ENCODE assay signal across 19 mouse cellular contexts in genomic region chr2:44318436-44318835, GRCm38 (mm10).
A peak's percentile ranks its signal among the peaks of the same experiment; 100 is the strongest.
DNase-seq lines count a peak whose midpoint lies in the region; ATAC-seq lines count a peak whose summit lies in the region.
"Had no signal": no experiment of that assay in that cellular context is flagged by ENCODE, and none has a peak within 500 bp of the region (broad histone marks: within the 10 kb centered on the region; RNA-seq: fewer than 3 reads in every experiment).

No protein-coding gene starts in this region.

- no peak overlapping the region for H3K4me3 ChIP-seq in neural tube, embryonic 13.5 days
- no peak overlapping the region for H3K4me3 ChIP-seq in neural tube, embryonic 15.5 days (replicated peaks)
- no peak overlapping the region for H3K4me3 ChIP-seq in kidney, embryonic 14.5 days (ENCODE audit: low read length)
- H3K4me3 ChIP-seq: forebrain, embryonic 13.5 days; heart, embryonic 12.5 days; hindbrain, embryonic 15.5 days; limb, embryonic 13.5 days had no signal

- peak; percentile 12 for DNase-seq in adrenal gland, postnatal 14 days
- no peak for DNase-seq in adrenal gland, adult 18-20 months (ENCODE audit: low spot score in 2 of 2)
- DNase-seq in kidney, postnatal 4 days = peak; percentile 49 to 68
- no peak for DNase-seq in adipocyte (ENCODE audit: low spot score)
- DNase-seq: cerebellum, adult 9-10 months; heart, postnatal 36 days; retina, postnatal 1 day; thymus, adult 18-20 months had no signal

- no peak overlapping the region for H3K9ac ChIP-seq in neural tube, embryonic 13.5 days
- no peak overlapping the region for H3K9ac ChIP-seq in neural tube, embryonic 15.5 days (replicated peaks)
- no peak overlapping the region for H3K9ac ChIP-seq in kidney, embryonic 14.5 days (ENCODE audit: low read depth, low read length)
- H3K9ac ChIP-seq: forebrain, embryonic 13.5 days; heart, embryonic 12.5 days; hindbrain, embryonic 15.5 days; limb, embryonic 13.5 days; liver, embryonic 14.5 days had no signal

- H3K36me3 ChIP-seq in neural tube, embryonic 13.5 days = no peaks in the 10 kb centered on the region
- H3K36me3 ChIP-seq in neural tube, embryonic 15.5 days = no peaks in the 10 kb centered on the region
- no peaks in the 10 kb centered on the region for H3K36me3 ChIP-seq in kidney, embryonic 14.5 days (ENCODE audit: control insufficient read depth, insufficient read depth, low read length)
- H3K36me3 ChIP-seq: heart, embryonic 12.5 days; hindbrain, embryonic 15.5 days; limb, embryonic 13.5 days had no signal

- H3K4me1 ChIP-seq in neural tube, embryonic 13.5 days (replicated peaks) = no peaks in the 10 kb centered on the region
- no peaks in the 10 kb centered on the region for H3K4me1 ChIP-seq in neural tube, embryonic 15.5 days
- no peaks in the 10 kb centered on the region for H3K4me1 ChIP-seq in kidney, embryonic 14.5 days (ENCODE audit: control insufficient read depth, insufficient read depth, low read length)
- H3K4me1 ChIP-seq: forebrain, embryonic 13.5 days; hindbrain, embryonic 15.5 days; limb, embryonic 13.5 days had no signal

- H3K4me2 ChIP-seq in neural tube, embryonic 13.5 days = 0 out of 2 replicates have a peak overlapping the region, but pooled peaks have one; percentile 0
- no peak overlapping the region for H3K4me2 ChIP-seq in neural tube, embryonic 15.5 days
- no peak overlapping the region for H3K4me2 ChIP-seq in kidney, embryonic 14.5 days (replicated peaks; ENCODE audit: low read depth, low read length)
- H3K4me2 ChIP-seq: forebrain, embryonic 13.5 days; heart, embryonic 12.5 days; hindbrain, embryonic 15.5 days; limb, embryonic 13.5 days had no signal

- 54% methylated on average over 6 of the region's 6 CpGs for WGBS in neural tube, embryonic 13.5 days
- 46% methylated on average over 6 of the region's 6 CpGs for WGBS in neural tube, embryonic 15.5 days
- 65% methylated on average over 6 of the region's 6 CpGs for WGBS in kidney, embryonic 14.5 days

- ATAC-seq in neural tube, embryonic 13.5 days (ENCODE audit: low read depth) = no peak
- ATAC-seq in neural tube, embryonic 15.5 days (ENCODE audit: low FRiP score) = no peak
- no peak for ATAC-seq in kidney, embryonic 14.5 days (ENCODE audit: low FRiP score, low TSS enrichment)
- ATAC-seq in megakaryocyte progenitor cell, adult 5-6 weeks (replicated peaks; ENCODE audit: poor library complexity) = no peak
- ATAC-seq: CD4-positive, CD25-positive, alpha-beta regulatory T cell, adult 4 months; forebrain, embryonic 13.5 days; lung, postnatal 0 days had no signal

- no peak overlapping the region for H3K27ac ChIP-seq in neural tube, embryonic 13.5 days (replicated peaks)
- H3K27ac ChIP-seq in neural tube, embryonic 15.5 days (replicated peaks) = no peak overlapping the region
- H3K27ac ChIP-seq in kidney, embryonic 14.5 days (ENCODE audit: low read depth, low read length) = 0 out of 2 replicates have a peak overlapping the region, but pooled peaks have one; percentile 30
- H3K27ac ChIP-seq: forebrain, embryonic 13.5 days; hindbrain, embryonic 15.5 days; limb, embryonic 13.5 days; liver, embryonic 14.5 days had no signal

- H3K27me3 ChIP-seq in neural tube, embryonic 13.5 days = no peaks in the 10 kb centered on the region
- no peaks in the 10 kb centered on the region for H3K27me3 ChIP-seq in neural tube, embryonic 15.5 days (replicated peaks)
- no peaks in the 10 kb centered on the region for H3K27me3 ChIP-seq in kidney, embryonic 14.5 days (ENCODE audit: control insufficient read depth, insufficient read depth, low read length)
- H3K27me3 ChIP-seq: forebrain, embryonic 13.5 days; heart, embryonic 12.5 days; hindbrain, embryonic 15.5 days; limb, embryonic 13.5 days had no signal

- H3K9me3 ChIP-seq in neural tube, embryonic 13.5 days = no peaks in the 10 kb centered on the region
- H3K9me3 ChIP-seq in neural tube, embryonic 15.5 days (replicated peaks) = no peaks in the 10 kb centered on the region
- no peaks in the 10 kb centered on the region for H3K9me3 ChIP-seq in kidney, embryonic 14.5 days (ENCODE audit: control insufficient read depth, low read length)
- H3K9me3 ChIP-seq: forebrain, embryonic 13.5 days; heart, embryonic 12.5 days; hindbrain, embryonic 15.5 days; limb, embryonic 13.5 days had no signal

Comparison
In these comparisons a context has a peak if more than half of its experiments do, and no peak if none do; other contexts are left out.
1. DNase-seq: peak in adrenal gland, postnatal 14 days (single experiment) and kidney, postnatal 4 days (2 of 2); none in adrenal gland, adult 18-20 months (0 of 2) and adipocyte (single experiment).